ENCODE assay signal across 8 mouse cellular contexts in the genomic region with DNA sequence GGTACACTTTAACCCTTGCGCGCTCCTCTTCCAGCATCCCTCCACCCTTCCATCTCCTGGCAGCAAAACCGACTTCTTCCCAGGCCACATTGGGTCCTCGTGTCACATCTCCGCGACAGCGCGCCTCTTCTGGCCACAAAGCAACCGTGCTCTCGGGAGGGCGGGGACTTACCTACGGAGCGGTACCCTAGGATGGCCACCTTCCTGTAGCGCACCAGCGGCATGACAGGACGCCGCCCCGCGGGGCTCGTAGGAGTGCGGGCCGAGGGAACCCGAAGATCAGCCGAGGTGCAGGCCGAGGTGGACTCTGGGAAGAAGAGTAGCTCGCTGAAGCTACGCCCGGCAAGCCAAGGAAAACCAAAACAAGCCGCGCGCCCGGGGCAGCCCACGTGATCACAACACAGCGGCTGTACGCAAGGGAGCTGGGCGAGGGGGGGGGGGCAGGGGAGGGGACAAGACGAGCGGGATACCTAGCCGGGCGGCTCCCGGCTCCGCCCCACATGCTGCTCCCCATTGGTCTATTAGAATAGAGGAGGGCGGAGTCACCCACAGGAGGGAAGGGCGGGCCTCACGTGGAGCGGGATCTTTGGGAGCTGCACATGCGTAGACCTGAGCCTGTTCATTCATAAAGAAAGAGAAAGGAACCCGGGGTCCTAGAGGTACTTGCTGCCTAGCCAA. TPM values are rescaled to one million over a fixed set of nuclear protein-coding genes. Genes with fewer than 3 reads are reported as not detected.
A peak's percentile ranks its signal among the peaks of the same experiment; 100 is the strongest.
DNase-seq lines count a peak whose midpoint lies in the region; ATAC-seq and TF ChIP-seq lines count a peak whose summit lies in the region.

No protein-coding gene starts in this region.

- H3K4me1 ChIP-seq in heart, embryonic 10.5 days: peaks cover 15% of the 10 kb centered on the region
- H3K4me1 ChIP-seq in kidney, embryonic 16.5 days (ENCODE audit: insufficient read depth, low read length): peaks cover 16% of the 10 kb centered on the region
- H3K4me1 ChIP-seq in liver, adult 2 months (ENCODE audit: control insufficient read depth, insufficient read depth, low read length): no peaks in the 10 kb centered on the region

- peak; percentile 44 for TF ChIP-seq CTCF in C2C12 (IDR thresholded peaks at IDR 0.05; ENCODE audit: control insufficient read depth, insufficient read depth, insufficient read length)
- TF ChIP-seq CTCF in liver, adult 2 months (IDR thresholded peaks at IDR 0.05; ENCODE audit: low read depth, low read length): peak; percentile 42

- 0 out of 2 replicates have a peak, but pooled peaks have one; percentile 17 for TF ChIP-seq POLR2A in liver, adult 2 months (IDR thresholded peaks at IDR 0.05; ENCODE audit: extremely low read depth, insufficient read depth, low read length)
- TF ChIP-seq POLR2A in myocyte (IDR thresholded peaks at IDR 0.05; ENCODE audit: insufficient read length, low read depth): peak; percentile 61

- H3K4me3 ChIP-seq in C2C12 (ENCODE audit: insufficient read depth, poor library complexity, severe bottlenecking): peak overlapping the region; percentile 77
- H3K4me3 ChIP-seq in heart, embryonic 10.5 days: peak overlapping the region; percentile 85
- H3K4me3 ChIP-seq in kidney, embryonic 16.5 days (ENCODE audit: low read length): peak overlapping the region; percentile 78
- H3K4me3 ChIP-seq in liver, adult 2 months (ENCODE audit: insufficient read depth, low read depth, low read length): peak overlapping the region; percentile 86
- peak overlapping the region; percentile 47 for H3K4me3 ChIP-seq in myocyte

- no peaks in the 10 kb centered on the region for H3K9me3 ChIP-seq in heart, embryonic 10.5 days
- H3K9me3 ChIP-seq in kidney, embryonic 16.5 days (ENCODE audit: low read length): no peaks in the 10 kb centered on the region

- H3K27ac ChIP-seq in heart, embryonic 10.5 days: peak overlapping the region; percentile 89
- peak overlapping the region; percentile 91 for H3K27ac ChIP-seq in kidney, embryonic 16.5 days (ENCODE audit: low read length)
- H3K27ac ChIP-seq in liver, adult 2 months (replicated peaks; ENCODE audit: insufficient read depth, low read depth, low read length): peak overlapping the region; percentile 52

- peaks cover 23% of the 10 kb centered on the region for H3K36me3 ChIP-seq in C2C12 (ENCODE audit: control insufficient read depth, insufficient read depth)
- 0 out of 2 replicates have a peak, but pooled peaks cover 4% of the 10 kb centered on the region for H3K36me3 ChIP-seq in heart, embryonic 10.5 days
- H3K36me3 ChIP-seq in kidney, embryonic 16.5 days (ENCODE audit: insufficient read depth, low read length): no peaks in the 10 kb centered on the region; the same call in 1 of the 2 replicates
- H3K36me3 ChIP-seq in liver, adult 2 months (ENCODE audit: control insufficient read depth, insufficient read depth, low read length): no peaks in the 10 kb centered on the region
- H3K36me3 ChIP-seq in myocyte (ENCODE audit: control insufficient read depth, insufficient read depth): no peaks in the 10 kb centered on the region
- H3K36me3 ChIP-seq in splenic B cell, adult 2 months (ENCODE audit: control insufficient read depth, insufficient read depth, low read length, poor library complexity, severe bottlenecking): no peaks in the 10 kb centered on the region; the same call in 1 of the 2 replicates

- H3ac ChIP-seq in C2C12 (ENCODE audit: control insufficient read depth, insufficient read length, low read depth) (peak overlapping the region; percentile 70), myocyte (ENCODE audit: control insufficient read depth, insufficient read length) (peak overlapping the region; percentile 0)

- H3K9ac ChIP-seq in kidney, embryonic 16.5 days (replicated peaks; ENCODE audit: low read length): peak overlapping the region; percentile 80
- H3K9ac ChIP-seq in liver, adult 2 months (ENCODE audit: low read depth, low read length): peak overlapping the region; percentile 81

- H3K4me2 ChIP-seq in kidney, embryonic 16.5 days (replicated peaks; ENCODE audit: low read depth, low read length): peak overlapping the region; percentile 96
- H3K4me2 ChIP-seq in myocyte (ENCODE audit: low read depth): peak overlapping the region; percentile 95

- WGBS in heart, embryonic 10.5 days: under 1% methylated on average over 46 of the region's 48 CpGs
- under 1% methylated on average over 45 of the region's 48 CpGs for WGBS in kidney, embryonic 16.5 days
- WGBS in liver, adult 2 months: under 1% methylated on average over 48 of the region's 48 CpGs

- peaks cover 5% of the 10 kb centered on the region for H3K79me3 ChIP-seq in C2C12 (ENCODE audit: low read depth)

- peaks cover 20% of the 10 kb centered on the region for H3K79me2 ChIP-seq in C2C12 (ENCODE audit: control insufficient read depth, insufficient read depth)
- H3K79me2 ChIP-seq in liver, adult 2 months (ENCODE audit: control insufficient read depth, insufficient read depth, low read length): no peaks in the 10 kb centered on the region
- H3K79me2 ChIP-seq in myocyte (ENCODE audit: control insufficient read depth, insufficient read depth): no peaks in the 10 kb centered on the region

- H3K27me3 ChIP-seq in C2C12 (ENCODE audit: control insufficient read depth, insufficient read depth, insufficient read length): no peaks in the 10 kb centered on the region
- no peaks in the 10 kb centered on the region for H3K27me3 ChIP-seq in heart, embryonic 10.5 days (ENCODE audit: insufficient read depth, poor library complexity, severe bottlenecking)
- no peaks in the 10 kb centered on the region for H3K27me3 ChIP-seq in kidney, embryonic 16.5 days (ENCODE audit: insufficient read depth, low read length)
- H3K27me3 ChIP-seq in liver, adult 2 months (ENCODE audit: control insufficient read depth, insufficient read depth, low read length): no peaks in the 10 kb centered on the region
- no peaks in the 10 kb centered on the region for H3K27me3 ChIP-seq in myocyte (ENCODE audit: control insufficient read depth, insufficient read depth, insufficient read length)
- H3K27me3 ChIP-seq in splenic B cell, adult 2 months (ENCODE audit: control insufficient read depth, insufficient read depth, low read length, poor library complexity, severe bottlenecking): no peaks in the 10 kb centered on the region; the same call in 1 of the 2 replicates

- ATAC-seq in erythroblast, adult 5-6 weeks (replicated peaks; ENCODE audit: low FRiP score, poor library complexity, severe bottlenecking): peak; percentile 87
- ATAC-seq in kidney, embryonic 16.5 days (ENCODE audit: low FRiP score, low TSS enrichment): peak; percentile 98

- DNase-seq in brain, adult 2 months (ENCODE audit: low read depth, low spot score): peak; percentile 98
- peak; percentile 99 for DNase-seq in heart, embryonic 10.5 days (ENCODE audit: low spot score)
- DNase-seq in liver, adult 2 months (ENCODE audit: extremely low read depth, low read depth, low spot score): peak; percentile 80
- DNase-seq in splenic B cell, adult 2 months (ENCODE audit: low read depth, low spot score): peak; percentile 95

RNA-seq across cellular contexts. Expression of gene Kmt2d, which starts 10.1 kb away (rescaled TPM):
- 23.8 TPM for polyA plus RNA-seq in C2C12 (2012; fragmentation: generic; extraction: Trizol)
- 23.0 and 28.1 TPM in 2 replicates for total RNA-seq in erythroblast, adult 5-6 weeks (2015; ENCODE audit: low replicate concordance)
- 27.9 and 31.8 TPM in 2 replicates for total RNA-seq in erythroblast, adult 5-6 weeks (2017; ENCODE audit: low replicate concordance)
- polyA plus RNA-seq in heart, embryonic 10.5 days (2016; fragmentation: Nextera tagmentation; extraction: Ambion mirVana): 10.1 and 12.0 TPM in 2 replicates
- 12.4 and 14.1 TPM in 2 replicates for polyA plus RNA-seq in kidney, embryonic 16.5 days (2015; fragmentation: Nextera tagmentation; extraction: Ambion mirVana)
- total RNA-seq in liver, adult 2 months (2014; rRNA removed): 6.6 and 10.1 TPM in 2 replicates
- 7.1 and 10.3 TPM in 2 replicates for polyA plus RNA-seq in liver, adult 2 months (2012; rRNA removed)
- 27.1 TPM for polyA plus RNA-seq in myocyte (2012; fragmentation: generic; extraction: Trizol)

RNA-seq across cellular contexts. Expression of gene Rhebl1, which starts 13.2 kb away (rescaled TPM):
- 9.7 TPM for polyA plus RNA-seq in C2C12 (2012; fragmentation: generic; extraction: Trizol)
- 2.1 TPM in 1 of 2 replicates, not detected in the other for total RNA-seq in erythroblast, adult 5-6 weeks (2015; ENCODE audit: low replicate concordance)
- 0.98 and 1.8 TPM in 2 replicates for total RNA-seq in erythroblast, adult 5-6 weeks (2017; ENCODE audit: low replicate concordance)
- 6.5 and 11.8 TPM in 2 replicates for polyA plus RNA-seq in heart, embryonic 10.5 days (2016; fragmentation: Nextera tagmentation; extraction: Ambion mirVana)
- polyA plus RNA-seq in kidney, embryonic 16.5 days (2015; fragmentation: Nextera tagmentation; extraction: Ambion mirVana): 16.7 and 18.3 TPM in 2 replicates
- 0.94 and 1.8 TPM in 2 replicates for total RNA-seq in liver, adult 2 months (2014; rRNA removed)
- polyA plus RNA-seq in liver, adult 2 months (2012; rRNA removed): 0.35 and 0.37 TPM in 2 replicates
- polyA plus RNA-seq in myocyte (2012; fragmentation: generic; extraction: Trizol): 7.6 TPM

RNA-seq across cellular contexts. Expression of gene Dhh, which starts 17.2 kb away (rescaled TPM):
- polyA plus RNA-seq in C2C12 (2012; fragmentation: generic; extraction: Trizol): 0.16 TPM
- total RNA-seq in erythroblast, adult 5-6 weeks (2015; ENCODE audit: low replicate concordance): not detected in 2 replicates
- total RNA-seq in erythroblast, adult 5-6 weeks (2017; ENCODE audit: low replicate concordance): not detected in 2 replicates
- 2.9 and 3.0 TPM in 2 replicates for polyA plus RNA-seq in heart, embryonic 10.5 days (2016; fragmentation: Nextera tagmentation; extraction: Ambion mirVana)
- 1.4 and 1.8 TPM in 2 replicates for polyA plus RNA-seq in kidney, embryonic 16.5 days (2015; fragmentation: Nextera tagmentation; extraction: Ambion mirVana)
- under 0.01 and 0.13 TPM in 2 replicates for total RNA-seq in liver, adult 2 months (2014; rRNA removed)
- 0.18 and 0.45 TPM in 2 replicates for polyA plus RNA-seq in liver, adult 2 months (2012; rRNA removed)
- 0.11 TPM for polyA plus RNA-seq in myocyte (2012; fragmentation: generic; extraction: Trizol)

RNA-seq across cellular contexts. Expression of gene Lmbr1l, which starts 36.9 kb away (rescaled TPM):
- polyA plus RNA-seq in C2C12 (2012; fragmentation: generic; extraction: Trizol) (18.0 TPM), myocyte (2012; fragmentation: generic; extraction: Trizol) (33.4 TPM)
- total RNA-seq in erythroblast, adult 5-6 weeks (2015; ENCODE audit: low replicate concordance): 2.3 and 3.3 TPM in 2 replicates
- total RNA-seq in erythroblast, adult 5-6 weeks (2017; ENCODE audit: low replicate concordance): 10.6 and 12.8 TPM in 2 replicates
- polyA plus RNA-seq in heart, embryonic 10.5 days (2016; fragmentation: Nextera tagmentation; extraction: Ambion mirVana): 14.9 and 20.2 TPM in 2 replicates
- polyA plus RNA-seq in kidney, embryonic 16.5 days (2015; fragmentation: Nextera tagmentation; extraction: Ambion mirVana): 17.6 and 18.9 TPM in 2 replicates
- total RNA-seq in liver, adult 2 months (2014; rRNA removed): 24.3 and 28.8 TPM in 2 replicates
- polyA plus RNA-seq in liver, adult 2 months (2012; rRNA removed): 21.3 and 32.4 TPM in 2 replicates

RNA-seq across cellular contexts. Expression of gene Prkag1, which starts 49.8 kb away (rescaled TPM):
- polyA plus RNA-seq in C2C12 (2012; fragmentation: generic; extraction: Trizol) (132 TPM), myocyte (2012; fragmentation: generic; extraction: Trizol) (99.7 TPM)
- total RNA-seq in erythroblast, adult 5-6 weeks (2015; ENCODE audit: low replicate concordance): 20.2 and 21.5 TPM in 2 replicates
- 35.1 and 37.9 TPM in 2 replicates for total RNA-seq in erythroblast, adult 5-6 weeks (2017; ENCODE audit: low replicate concordance)
- polyA plus RNA-seq in heart, embryonic 10.5 days (2016; fragmentation: Nextera tagmentation; extraction: Ambion mirVana): 95.0 and 97.7 TPM in 2 replicates
- 103 and 119 TPM in 2 replicates for polyA plus RNA-seq in kidney, embryonic 16.5 days (2015; fragmentation: Nextera tagmentation; extraction: Ambion mirVana)
- total RNA-seq in liver, adult 2 months (2014; rRNA removed): 40.1 and 41.4 TPM in 2 replicates
- polyA plus RNA-seq in liver, adult 2 months (2012; rRNA removed): 35.6 and 37.7 TPM in 2 replicates

Comparison
In these comparisons a context has a peak if more than half of its experiments do, and no peak if none do; other contexts are left out.
1. Peak in every context shown above with its lines: DNase-seq, ATAC-seq, H3K4me3 ChIP-seq and H3K27ac ChIP-seq.